Mouse (Mus musculus): ENCODE data around the gene Apeh.
"Not testable (repeated sequence)": the region's sequence is repeated elsewhere in the genome, so short reads cannot be mapped to it uniquely, and the experiment has no call there.

Apeh gene

GRCm38 (mm10) chr9:108094184-108094941 is at the start of gene Apeh:
Apeh (minus strand) TSS chr9:108094606.
- peak; percentile 95 for DNase-seq (ENCODE audit: low spot score in 2 of 2)

- no peak for DNase-seq (ENCODE audit: low spot score in 2 of 2)
Observed at GRCm38 (mm10) chr9:108143470-108143869, 49.1 kb upstream of the Apeh start.

- DNase-seq (ENCODE audit: low spot score in 2 of 2) = no peak
Observed at GRCm38 (mm10) chr9:108141387-108141786, 47.0 kb upstream of the Apeh start.

GRCm38 (mm10) chr9:108139963-108140695 is 45.7 kb upstream of the Apeh start:
- DNase-seq (ENCODE audit: low spot score in 2 of 2) = no peak

GRCm38 (mm10) chr9:108139169-108139962 is 45.0 kb upstream of the Apeh start:
- no peak for DNase-seq (ENCODE audit: low spot score in 2 of 2)

GRCm38 (mm10) chr9:108138118-108138517 is 43.7 kb upstream of the Apeh start:
- no peak for DNase-seq (ENCODE audit: low spot score in 2 of 2)

- DNase-seq (ENCODE audit: low spot score in 2 of 2) = no peak
Observed at GRCm38 (mm10) chr9:108137523-108137922, 43.1 kb upstream of the Apeh start.

GRCm38 (mm10) chr9:108136930-108137462 is 42.6 kb upstream of the Apeh start:
- DNase-seq (ENCODE audit: low spot score in 2 of 2) = no peak

- DNase-seq (ENCODE audit: low spot score in 2 of 2) = peak; percentile 43 to 56
Observed at GRCm38 (mm10) chr9:108136225-108136624, 41.8 kb upstream of the Apeh start.

GRCm38 (mm10) chr9:108135679-108136078 is 41.3 kb upstream of the Apeh start:
- DNase-seq (ENCODE audit: low spot score in 2 of 2) = not testable (repeated sequence)

GRCm38 (mm10) chr9:108133478-108133877 is 39.1 kb upstream of the Apeh start:
- DNase-seq (ENCODE audit: low spot score in 2 of 2) = no peak

- no peak for DNase-seq (ENCODE audit: low spot score in 2 of 2)
Observed at GRCm38 (mm10) chr9:108132373-108132772, 38.0 kb upstream of the Apeh start.

GRCm38 (mm10) chr9:108131502-108131901 is 37.1 kb upstream of the Apeh start:
- no peak for DNase-seq (ENCODE audit: low spot score in 2 of 2)

GRCm38 (mm10) chr9:108129042-108129948 is 34.9 kb upstream of the Apeh start:
- no peak for DNase-seq (ENCODE audit: low spot score in 2 of 2)

GRCm38 (mm10) chr9:108128248-108128647 is 33.8 kb upstream of the Apeh start:
- DNase-seq (ENCODE audit: low spot score in 2 of 2) = no peak

GRCm38 (mm10) chr9:108126436-108127180 is 32.2 kb upstream of the Apeh start:
- no peak for DNase-seq (ENCODE audit: low spot score in 2 of 2)

- DNase-seq (ENCODE audit: low spot score in 2 of 2) = no peak
Observed at GRCm38 (mm10) chr9:108125731-108126130, 31.3 kb upstream of the Apeh start.

- DNase-seq (ENCODE audit: low spot score in 2 of 2) = no peak
Observed at GRCm38 (mm10) chr9:108123916-108124315, 29.5 kb upstream of the Apeh start.

- no peak for DNase-seq (ENCODE audit: low spot score in 2 of 2)
Observed at GRCm38 (mm10) chr9:108121170-108121969, 27.0 kb upstream of the Apeh start.
